ENCODE assay signal across 12 mouse cellular contexts in genomic region chr2:163758146-163758545, GRCm38 (mm10).
"Had no signal": no experiment of that assay in that cellular context is flagged by ENCODE, and none has a peak within 500 bp of the region (broad histone marks: within the 10 kb centered on the region; RNA-seq: fewer than 3 reads in every experiment).

No protein-coding gene starts in this region.

- DNase-seq: retina, postnatal 1 day; right cerebral cortex, adult 18-20 months; right cerebral cortex, postnatal 14 days; right cerebral cortex, postnatal 25 days; right cerebral cortex, postnatal 4 days; spleen, adult 18-20 months; thymus, adult 18-20 months; thymus, adult 2 months; thymus, postnatal 14 days; thymus, postnatal 25 days; thymus, postnatal 36 days; thymus, postnatal 4 days had no signal
